Mouse (Mus musculus): ENCODE results near the gene Dspp. TPM values are rescaled to one million over a fixed set of nuclear protein-coding genes. Genes with fewer than 3 reads are reported as not detected.

The Dspp gene
- polyA plus RNA-seq, 1 experiment, result not detected

DNA sequence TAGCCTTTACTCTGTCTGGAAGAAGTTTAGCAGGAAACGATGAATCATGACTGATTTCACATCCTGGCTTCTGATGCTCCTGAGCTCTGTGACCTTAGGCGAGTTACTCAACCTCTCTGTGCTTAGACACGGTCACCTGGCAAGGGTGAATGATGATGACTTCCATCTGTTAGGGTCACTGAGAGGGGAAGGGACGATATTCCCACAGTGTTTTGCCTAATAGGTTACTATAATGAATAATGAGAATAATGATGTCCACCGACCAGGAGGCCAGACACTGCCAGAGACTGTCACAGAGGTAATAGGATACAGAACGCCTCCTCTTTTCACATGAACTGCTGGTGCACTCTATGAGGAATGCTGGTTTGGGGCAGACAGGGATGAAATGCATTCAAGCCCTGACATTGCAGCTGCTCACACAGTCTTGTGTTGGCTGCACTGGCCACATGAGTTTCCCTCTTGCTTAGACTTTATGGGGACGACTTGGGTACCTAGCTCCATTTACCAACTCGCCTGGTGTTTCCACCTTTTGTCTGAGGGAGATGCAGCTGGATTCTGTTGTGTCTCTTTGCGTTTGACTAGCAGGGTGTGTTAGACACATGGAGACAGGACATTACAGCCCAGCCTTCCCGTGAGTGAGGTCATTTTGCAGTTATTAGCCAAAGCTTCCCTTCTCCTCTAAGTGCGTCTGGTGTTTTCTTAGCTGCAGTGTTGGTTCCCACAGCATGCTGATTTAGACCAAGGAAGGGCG, 42.1 kb upstream of the Dspp start:
- H3K27me3 ChIP-seq (ENCODE audit: control insufficient read depth, insufficient read depth, insufficient read length), result no peaks in the 10 kb centered on the region
- no peaks in the 10 kb centered on the region for H3K36me3 ChIP-seq (ENCODE audit: control insufficient read depth, insufficient read depth)
- no peaks in the 10 kb centered on the region for H3K79me2 ChIP-seq (ENCODE audit: control insufficient read depth, insufficient read depth)
- TF ChIP-seq MYOD1 (IDR thresholded peaks at IDR 0.05; ENCODE audit: control insufficient read depth in 1 of 3, insufficient read length in 2 of 3, low read depth in 2 of 3) (peak in 2 of 3 experiments; percentile 68 to 70), MYOG (IDR thresholded peaks at IDR 0.05; ENCODE audit: control insufficient read depth in 1 of 3, insufficient read depth in 1 of 3, insufficient read length in 2 of 3, low read depth in 2 of 3) (no peak)
- H3K4me3 ChIP-seq, result no peak overlapping the region
- H3K4me2 ChIP-seq (ENCODE audit: low read depth), result peak overlapping the region; percentile 18
- H3ac ChIP-seq (ENCODE audit: control insufficient read depth, insufficient read length), result no peak overlapping the region

DNA sequence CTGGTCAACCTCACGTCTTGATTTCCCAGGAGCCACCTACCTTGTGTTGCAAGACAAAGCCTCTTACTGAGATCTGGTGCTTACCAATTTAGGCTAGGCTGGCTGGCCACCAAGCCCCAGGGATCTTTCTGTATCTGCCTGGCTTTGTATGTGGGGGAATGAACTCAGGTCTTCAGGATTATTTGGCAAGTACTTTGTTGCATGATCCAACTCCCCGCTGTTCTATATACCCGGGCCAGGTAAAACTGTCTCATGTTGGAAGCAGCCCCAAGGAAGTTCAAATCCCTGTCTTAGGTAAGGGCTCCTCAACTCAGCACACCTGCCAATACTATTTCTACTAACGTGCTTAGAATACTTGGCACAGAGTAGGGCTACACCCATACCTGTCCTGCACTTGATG, 39.6 kb upstream of the Dspp start:
- no peaks in the 10 kb centered on the region for H3K79me2 ChIP-seq (ENCODE audit: control insufficient read depth, insufficient read depth)
- no peak for TF ChIP-seq USF1 (IDR thresholded peaks at IDR 0.05; ENCODE audit: low read depth)
- TF ChIP-seq POLR2A (IDR thresholded peaks at IDR 0.05; ENCODE audit: insufficient read length, low read depth), result no peak
- no peak for TF ChIP-seq E2F4 (IDR thresholded peaks at IDR 0.05; ENCODE audit: insufficient read depth)
- TF ChIP-seq TCF3 (IDR thresholded peaks at IDR 0.05; ENCODE audit: insufficient read length, low read depth), result no peak
- no peak for TF ChIP-seq MYOD1 (IDR thresholded peaks at IDR 0.05; ENCODE audit: control insufficient read depth in 1 of 3, insufficient read length in 2 of 3, low read depth in 2 of 3)
- TF ChIP-seq CEBPB (IDR thresholded peaks at IDR 0.05; ENCODE audit: insufficient read depth, poor library complexity, severe bottlenecking), result no peak
- TF ChIP-seq SRF (IDR thresholded peaks at IDR 0.05; ENCODE audit: control insufficient read depth, insufficient read length, low read depth), result no peak
- TF ChIP-seq MAX (IDR thresholded peaks at IDR 0.05; ENCODE audit: low read depth), result no peak
- no peak for TF ChIP-seq MYOG (IDR thresholded peaks at IDR 0.05; ENCODE audit: control insufficient read depth in 1 of 3, insufficient read depth in 1 of 3, insufficient read length in 2 of 3, low read depth in 2 of 3)
- no peak for TF ChIP-seq TCF12 (IDR thresholded peaks at IDR 0.05; ENCODE audit: insufficient read depth, poor library complexity, severe bottlenecking)
- TF ChIP-seq REST (IDR thresholded peaks at IDR 0.05; ENCODE audit: insufficient read depth, insufficient read length), result no peak
- TF ChIP-seq POLR2AphosphoS2 (IDR thresholded peaks at IDR 0.05; ENCODE audit: insufficient read length, low read depth), result no peak
- H3K4me3 ChIP-seq, result no peak overlapping the region
- no peaks in the 10 kb centered on the region for H3K27me3 ChIP-seq (ENCODE audit: control insufficient read depth, insufficient read depth, insufficient read length)
- no peak overlapping the region for H3ac ChIP-seq (ENCODE audit: control insufficient read depth, insufficient read length)
- no peak overlapping the region for H3K4me2 ChIP-seq (ENCODE audit: low read depth)
- no peaks in the 10 kb centered on the region for H3K36me3 ChIP-seq (ENCODE audit: control insufficient read depth, insufficient read depth)

DNA sequence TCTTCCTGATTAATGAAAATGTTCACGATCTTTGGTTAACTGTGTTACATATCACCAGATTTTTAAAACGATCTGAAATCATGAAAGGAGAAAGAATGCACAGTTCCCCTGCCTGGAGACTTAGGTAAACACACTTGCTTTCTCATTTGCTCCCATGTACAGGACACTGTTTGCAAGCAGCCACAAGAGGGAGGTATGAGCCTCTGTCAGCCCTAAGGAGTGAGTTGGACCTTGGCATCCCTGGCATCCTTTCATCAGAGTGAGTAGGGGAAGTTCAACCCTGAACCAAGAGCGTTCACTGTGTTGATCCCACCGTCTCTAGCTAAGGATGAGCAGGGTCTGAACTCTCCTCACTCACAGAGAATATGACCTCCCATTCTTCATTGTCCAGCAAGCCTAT, 39.0 kb upstream of the Dspp start:
- TF ChIP-seq TCF12 (IDR thresholded peaks at IDR 0.05; ENCODE audit: insufficient read depth, poor library complexity, severe bottlenecking) (no peak), E2F4 (IDR thresholded peaks at IDR 0.05; ENCODE audit: insufficient read depth) (no peak), CEBPB (IDR thresholded peaks at IDR 0.05; ENCODE audit: insufficient read depth, poor library complexity, severe bottlenecking) (no peak), POLR2AphosphoS2 (IDR thresholded peaks at IDR 0.05; ENCODE audit: insufficient read length, low read depth) (no peak), MYOG (IDR thresholded peaks at IDR 0.05; ENCODE audit: control insufficient read depth in 1 of 3, insufficient read depth in 1 of 3, insufficient read length in 2 of 3, low read depth in 2 of 3) (no peak), SRF (IDR thresholded peaks at IDR 0.05; ENCODE audit: control insufficient read depth, insufficient read length, low read depth) (no peak), USF1 (IDR thresholded peaks at IDR 0.05; ENCODE audit: low read depth) (no peak), TCF3 (IDR thresholded peaks at IDR 0.05; ENCODE audit: insufficient read length, low read depth) (no peak), MYOD1 (IDR thresholded peaks at IDR 0.05; ENCODE audit: control insufficient read depth in 1 of 3, insufficient read length in 2 of 3, low read depth in 2 of 3) (no peak), REST (IDR thresholded peaks at IDR 0.05; ENCODE audit: insufficient read depth, insufficient read length) (no peak), MAX (IDR thresholded peaks at IDR 0.05; ENCODE audit: low read depth) (no peak), POLR2A (IDR thresholded peaks at IDR 0.05; ENCODE audit: insufficient read length, low read depth) (no peak)
- Histone ChIP-seq H3K27me3 (ENCODE audit: control insufficient read depth, insufficient read depth, insufficient read length) (no peaks in the 10 kb centered on the region), H3K36me3 (ENCODE audit: control insufficient read depth, insufficient read depth) (no peaks in the 10 kb centered on the region), H3K4me2 (ENCODE audit: low read depth) (no peak overlapping the region), H3K4me3 (no peak overlapping the region), H3K79me2 (ENCODE audit: control insufficient read depth, insufficient read depth) (no peaks in the 10 kb centered on the region), H3ac (ENCODE audit: control insufficient read depth, insufficient read length) (no peak overlapping the region)

DNA sequence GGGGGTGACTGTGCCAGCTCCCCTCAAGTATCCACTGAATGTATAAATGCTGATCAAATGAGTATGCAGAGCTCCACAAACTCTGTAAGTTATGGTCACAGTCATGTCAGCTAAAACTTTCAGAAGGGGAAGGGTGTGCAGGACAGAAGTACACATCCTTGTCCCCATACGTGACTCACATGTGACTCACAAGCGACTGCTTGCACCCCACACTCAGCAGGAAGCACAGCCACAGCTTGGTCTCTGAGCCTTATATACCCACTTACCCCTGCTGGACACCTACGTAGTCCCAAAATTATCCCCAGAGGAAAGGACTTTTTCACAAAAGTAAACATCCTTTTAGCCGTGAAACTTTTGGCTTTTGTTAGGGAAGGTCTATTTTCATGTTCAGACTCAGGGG, 36.8 kb upstream of the Dspp start:
- H3K27me3 ChIP-seq (ENCODE audit: control insufficient read depth, insufficient read depth, insufficient read length), result no peaks in the 10 kb centered on the region

More for the DNA sequence above, 36.8 kb upstream of the Dspp start:
- Histone ChIP-seq H3ac (ENCODE audit: control insufficient read depth, insufficient read length) (no peak overlapping the region), H3K4me3 (no peak overlapping the region), H3K79me2 (ENCODE audit: control insufficient read depth, insufficient read depth) (no peaks in the 10 kb centered on the region), H3K36me3 (ENCODE audit: control insufficient read depth, insufficient read depth) (no peaks in the 10 kb centered on the region), H3K4me2 (ENCODE audit: low read depth) (no peak overlapping the region)
- no peak for TF ChIP-seq TCF12 (IDR thresholded peaks at IDR 0.05; ENCODE audit: insufficient read depth, poor library complexity, severe bottlenecking)
- no peak for TF ChIP-seq MAX (IDR thresholded peaks at IDR 0.05; ENCODE audit: low read depth)
- TF ChIP-seq REST (IDR thresholded peaks at IDR 0.05; ENCODE audit: insufficient read depth, insufficient read length), result no peak
- no peak for TF ChIP-seq CEBPB (IDR thresholded peaks at IDR 0.05; ENCODE audit: insufficient read depth, poor library complexity, severe bottlenecking)
- TF ChIP-seq POLR2AphosphoS2 (IDR thresholded peaks at IDR 0.05; ENCODE audit: insufficient read length, low read depth), result no peak
- no peak for TF ChIP-seq POLR2A (IDR thresholded peaks at IDR 0.05; ENCODE audit: insufficient read length, low read depth)
- no peak for TF ChIP-seq TCF3 (IDR thresholded peaks at IDR 0.05; ENCODE audit: insufficient read length, low read depth)
- TF ChIP-seq SRF (IDR thresholded peaks at IDR 0.05; ENCODE audit: control insufficient read depth, insufficient read length, low read depth), result no peak
- no peak for TF ChIP-seq MYOD1 (IDR thresholded peaks at IDR 0.05; ENCODE audit: control insufficient read depth in 1 of 3, insufficient read length in 2 of 3, low read depth in 2 of 3)
- TF ChIP-seq MYOG (IDR thresholded peaks at IDR 0.05; ENCODE audit: control insufficient read depth in 1 of 3, insufficient read depth in 1 of 3, insufficient read length in 2 of 3, low read depth in 2 of 3), result no peak
- TF ChIP-seq USF1 (IDR thresholded peaks at IDR 0.05; ENCODE audit: low read depth), result no peak
- no peak for TF ChIP-seq E2F4 (IDR thresholded peaks at IDR 0.05; ENCODE audit: insufficient read depth)
